Mouse (Mus musculus) olfactory bulb, adult 2 months (tissue): ENCODE results near the gene Tmem178.

Experiments
- CTCF ChIP-seq: fragments of 200-500 bp; IDR thresholded peaks from 2 replicates; pipeline ENCODE4 v1.5.1; 2012; ENCODE audit warnings: low read depth, mild to moderate bottlenecking, low read length, moderate library complexity; ENCODE audit not compliant: insufficient read depth
- POLR2A ChIP-seq: fragments of 200-500 bp; IDR thresholded peaks from 2 replicates; pipeline ENCODE4 v1.6.1; 2012; ENCODE audit warnings: mild to moderate bottlenecking, low read depth, low read length, moderate library complexity; ENCODE audit not compliant: insufficient read depth

DNA sequence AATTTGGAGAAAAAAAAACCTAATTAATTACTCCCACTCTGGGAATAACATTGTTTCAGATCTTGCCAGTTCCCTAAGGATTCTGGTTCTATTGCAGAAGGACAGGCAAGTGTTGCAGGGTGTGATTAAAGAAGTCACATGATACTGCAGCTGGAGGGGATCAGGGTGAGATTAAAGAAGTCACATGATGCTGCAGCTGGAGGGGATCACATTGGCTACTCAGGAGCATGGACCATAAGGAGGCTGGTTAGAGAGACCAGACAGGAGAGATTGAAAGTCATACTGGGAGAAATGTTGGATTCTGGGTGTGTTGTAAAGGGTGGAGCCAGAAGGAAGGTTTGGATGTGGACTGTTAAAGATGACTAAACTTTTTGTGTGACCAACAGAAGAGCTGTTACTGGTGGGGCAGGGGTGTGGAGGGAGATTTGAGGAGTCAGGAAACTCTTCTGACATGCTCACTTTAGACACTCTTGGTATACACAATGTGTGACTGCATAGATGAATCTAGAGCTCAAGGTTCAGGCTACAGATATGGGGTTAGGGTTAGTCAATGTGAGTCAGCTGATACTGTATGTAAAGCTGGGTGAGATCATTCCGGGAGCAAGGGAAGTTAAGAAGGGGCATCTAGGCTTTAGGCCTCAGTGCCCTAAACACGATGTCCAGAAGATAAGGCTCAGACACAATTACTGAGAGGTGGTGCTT is 94.4 kb downstream of the Tmem178 start:
- no peak for TF ChIP-seq CTCF
- no peak for TF ChIP-seq POLR2A
